Mouse (Mus musculus) lung, postnatal 10 days (tissue): ENCODE data around the gene Sel1l3.

Source experiments
- DNase-seq: peaks from one replicate; pipeline ENCODE4 v3.0.0; 2021

Gene Sel1l3

GRCm38 (mm10) chr5:53139566-53139965 is 74.2 kb downstream of the Sel1l3 start:
- no peak for DNase-seq

DNA sequence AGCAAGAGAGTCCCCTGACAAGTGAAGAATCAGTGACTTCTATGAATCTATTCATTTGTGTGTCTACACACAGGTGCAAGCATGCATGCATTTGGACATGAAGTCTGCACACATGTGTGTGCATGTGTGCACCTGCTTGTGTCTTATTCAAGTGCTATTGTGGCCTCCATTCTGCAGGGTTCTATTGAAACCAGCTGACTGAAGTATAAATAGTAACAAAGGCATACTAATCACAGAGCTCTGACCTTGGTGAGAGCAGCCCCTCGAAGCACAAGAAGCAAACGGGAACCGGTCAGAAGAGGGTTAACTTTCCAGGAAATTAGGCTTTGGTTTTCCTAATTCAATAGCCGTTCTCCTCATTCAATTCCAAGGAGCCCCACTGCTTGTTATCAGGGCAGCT is 74.6 kb downstream of the Sel1l3 start:
- DNase-seq, result no peak

DNA sequence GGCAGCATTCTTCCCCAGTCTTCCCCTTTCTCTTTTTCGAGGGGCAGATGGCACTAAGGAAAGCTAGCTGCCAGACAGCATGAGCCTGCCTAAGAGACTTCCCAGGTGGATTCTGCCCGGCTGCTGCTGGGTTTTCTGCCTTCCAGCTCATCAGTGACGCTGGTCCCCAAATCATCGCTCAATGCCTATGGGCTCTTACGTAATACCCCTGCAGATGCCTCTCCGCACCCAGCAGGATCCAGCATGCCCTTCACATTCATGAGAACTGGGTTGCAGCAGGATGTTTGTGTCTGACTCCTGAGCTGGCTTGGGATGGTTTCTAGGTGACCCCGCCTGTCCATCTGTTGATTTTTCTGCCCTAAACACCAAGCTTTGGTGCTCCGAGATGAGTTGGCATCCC is 75.7 kb downstream of the Sel1l3 start:
- DNase-seq, result no peak

DNA sequence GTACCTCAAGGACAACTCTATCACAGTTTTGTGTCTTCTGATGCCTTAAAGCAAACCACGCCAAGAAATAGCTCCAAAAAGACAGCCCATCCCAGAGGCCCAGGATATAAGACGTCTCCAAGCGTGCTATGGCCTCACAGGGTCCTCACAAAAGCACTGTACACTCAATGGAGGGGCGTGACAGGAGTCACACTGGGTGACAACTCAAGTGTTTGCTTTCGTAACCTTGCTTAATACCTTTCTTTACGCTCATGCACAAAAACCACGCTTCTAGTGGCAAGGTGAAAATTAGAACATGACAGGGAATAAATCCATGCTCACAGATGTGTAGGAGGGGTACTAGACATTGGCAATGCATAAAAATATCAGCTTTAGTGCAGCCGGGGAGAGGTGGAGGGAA is 77.7 kb downstream of the Sel1l3 start:
- DNase-seq, result no peak

DNA sequence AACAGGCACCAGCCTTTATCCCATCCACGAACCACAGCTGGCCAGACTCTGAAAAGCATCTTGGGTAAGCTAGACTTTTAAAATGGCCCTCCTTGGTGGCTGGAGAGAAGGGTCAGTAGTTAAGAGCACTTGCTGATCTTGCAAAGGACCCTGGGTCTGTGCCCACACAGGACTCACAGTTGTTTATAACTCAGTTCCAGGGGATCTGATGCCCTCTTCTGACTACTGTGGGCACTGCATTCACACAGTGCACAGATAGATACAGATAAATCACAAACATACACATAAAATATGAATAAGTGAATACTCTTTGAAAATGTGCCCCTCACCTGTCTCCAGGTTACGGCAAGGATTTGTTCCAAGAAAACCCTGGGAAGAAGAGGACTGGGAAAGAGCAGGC is 79.7 kb downstream of the Sel1l3 start:
- DNase-seq, result no peak

- no peak for DNase-seq
Observed at GRCm38 (mm10) chr5:53124701-53125100, 89.0 kb downstream of the Sel1l3 start.

DNA sequence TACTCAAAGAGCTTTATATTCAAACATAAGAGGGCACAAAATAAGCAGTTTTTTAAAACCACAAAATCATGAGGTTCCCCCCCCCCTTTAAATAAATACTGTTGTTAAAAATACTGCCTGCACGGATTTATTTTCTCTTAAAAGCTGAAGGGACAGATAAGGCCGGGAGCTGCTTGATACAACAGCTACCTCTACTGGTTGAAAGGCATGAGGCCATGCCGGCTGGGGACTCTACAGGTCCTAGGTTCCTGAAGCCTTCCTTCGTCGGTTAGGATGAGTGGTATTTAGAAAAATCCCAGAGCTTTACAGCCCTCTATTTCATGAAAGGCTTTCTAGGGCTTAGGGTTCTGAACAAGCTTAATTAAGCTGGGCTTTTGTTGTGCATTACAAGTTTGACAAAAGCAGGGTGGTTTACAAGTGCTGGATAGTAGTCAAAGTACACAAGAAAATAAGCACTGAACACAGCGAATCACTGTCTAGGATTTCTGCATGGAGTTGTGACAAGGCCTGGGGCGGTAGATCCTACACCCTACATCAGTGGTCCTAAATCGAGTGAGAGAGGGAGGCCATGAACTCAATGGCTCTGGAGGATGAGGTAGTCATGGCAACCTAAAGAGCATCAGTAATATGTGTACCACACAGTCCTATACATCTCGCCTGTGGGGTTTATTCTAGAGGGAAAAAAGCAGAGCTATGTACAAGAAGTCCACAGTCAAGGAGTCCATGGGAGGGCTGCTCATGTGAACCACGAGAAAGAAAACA is 90.0 kb downstream of the Sel1l3 start:
- DNase-seq, result peak; percentile 65

- peak; percentile 38 for DNase-seq
Observed at GRCm38 (mm10) chr5:53119689-53120088, 94.0 kb downstream of the Sel1l3 start.

DNA sequence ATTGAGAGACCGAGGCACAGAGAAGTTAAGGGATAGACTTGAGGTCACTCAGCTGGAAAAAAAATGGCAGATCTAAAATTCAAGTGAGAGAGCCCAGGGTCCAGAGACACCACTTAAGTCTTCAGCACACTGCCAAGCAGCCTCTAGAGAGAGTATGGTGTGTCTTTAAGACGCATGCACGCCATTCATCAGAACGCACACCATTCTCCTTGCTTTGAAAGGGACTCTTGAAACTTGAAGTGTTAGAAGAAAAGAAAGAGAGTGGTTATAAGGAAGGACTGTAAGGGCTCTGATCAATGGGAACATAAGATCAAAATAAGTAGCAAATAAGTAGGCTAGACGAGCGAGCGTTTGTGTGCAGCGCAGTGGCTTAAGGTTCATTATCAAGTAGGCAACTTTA is 95.5 kb downstream of the Sel1l3 start:
- DNase-seq, result no peak

- no peak for DNase-seq
Observed at GRCm38 (mm10) chr5:53114616-53115267, 99.0 kb downstream of the Sel1l3 start.

- DNase-seq, result no peak
Observed at GRCm38 (mm10) chr5:53112942-53113341, 100.8 kb downstream of the Sel1l3 start.

GRCm38 (mm10) chr5:53111036-53111435 is 102.7 kb downstream of the Sel1l3 start:
- DNase-seq, result no peak

- no peak for DNase-seq
Observed at GRCm38 (mm10) chr5:53110225-53110624, 103.5 kb downstream of the Sel1l3 start.

DNA sequence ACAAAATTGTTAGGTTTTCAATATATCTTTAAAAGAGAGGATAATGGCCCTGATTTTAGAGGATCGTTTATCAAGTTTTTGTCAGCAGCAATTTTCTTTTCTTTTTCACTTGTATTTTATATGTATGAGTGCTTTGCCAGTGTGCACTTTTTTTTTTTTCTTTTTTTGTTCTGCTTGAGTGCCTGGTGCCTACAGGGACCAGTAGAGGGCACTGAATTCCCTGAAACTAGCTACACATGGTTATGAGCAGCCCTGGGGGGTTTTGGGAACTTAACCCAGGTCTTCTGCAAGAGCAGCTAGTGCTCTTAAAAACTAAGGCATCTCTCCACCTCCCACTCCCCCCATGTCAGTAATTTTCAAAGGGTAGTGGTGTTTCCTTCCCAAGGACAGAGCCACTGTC is 105.1 kb downstream of the Sel1l3 start:
- DNase-seq, result no peak

DNA sequence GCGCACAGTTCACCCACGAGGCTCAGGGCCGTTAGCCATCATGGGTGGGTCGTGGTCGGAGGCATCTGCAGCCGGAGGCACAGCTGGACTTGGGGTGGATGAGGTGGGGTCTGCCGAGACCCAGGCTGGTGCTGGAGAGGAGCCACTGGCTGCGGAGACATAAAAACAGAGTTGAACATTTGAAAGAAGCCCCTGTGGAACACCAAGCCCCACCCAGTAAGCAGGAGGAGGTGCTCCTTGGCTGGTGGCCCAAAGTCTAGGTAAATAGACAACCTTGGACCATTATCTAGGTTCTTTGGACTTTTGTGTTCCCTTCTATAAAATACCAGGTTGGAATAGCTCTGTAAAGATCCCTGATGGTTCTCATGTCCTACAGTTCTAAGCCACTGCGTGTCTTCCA is 105.7 kb downstream of the Sel1l3 start:
- DNase-seq, result no peak

DNA sequence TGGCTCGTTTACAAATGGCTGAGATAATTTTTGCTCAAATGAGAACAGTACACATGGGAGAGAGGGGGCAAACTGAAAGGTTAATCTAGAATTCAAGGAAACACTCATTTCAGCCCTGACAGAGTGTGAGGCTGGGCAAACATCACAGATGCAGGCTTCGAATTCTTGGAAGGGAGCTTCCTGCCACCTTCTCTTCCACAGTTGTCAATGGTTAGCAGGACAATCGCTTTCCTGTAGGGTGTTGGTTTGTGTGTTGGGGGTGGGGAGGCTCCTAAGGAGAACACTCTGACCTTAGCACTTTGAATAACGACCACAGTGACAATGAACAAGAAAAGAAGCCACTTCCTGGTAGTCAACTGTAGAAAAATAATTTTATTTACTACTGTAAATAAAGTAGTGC is 107.0 kb downstream of the Sel1l3 start:
- no peak for DNase-seq

GRCm38 (mm10) chr5:53106125-53106524 is 107.6 kb downstream of the Sel1l3 start:
- peak; percentile 63 for DNase-seq

- peak; percentile 67 for DNase-seq
Observed at GRCm38 (mm10) chr5:53105716-53106115, 108.0 kb downstream of the Sel1l3 start.

- no peak for DNase-seq
Observed at GRCm38 (mm10) chr5:53104177-53104855, 109.4 kb downstream of the Sel1l3 start.

DNA sequence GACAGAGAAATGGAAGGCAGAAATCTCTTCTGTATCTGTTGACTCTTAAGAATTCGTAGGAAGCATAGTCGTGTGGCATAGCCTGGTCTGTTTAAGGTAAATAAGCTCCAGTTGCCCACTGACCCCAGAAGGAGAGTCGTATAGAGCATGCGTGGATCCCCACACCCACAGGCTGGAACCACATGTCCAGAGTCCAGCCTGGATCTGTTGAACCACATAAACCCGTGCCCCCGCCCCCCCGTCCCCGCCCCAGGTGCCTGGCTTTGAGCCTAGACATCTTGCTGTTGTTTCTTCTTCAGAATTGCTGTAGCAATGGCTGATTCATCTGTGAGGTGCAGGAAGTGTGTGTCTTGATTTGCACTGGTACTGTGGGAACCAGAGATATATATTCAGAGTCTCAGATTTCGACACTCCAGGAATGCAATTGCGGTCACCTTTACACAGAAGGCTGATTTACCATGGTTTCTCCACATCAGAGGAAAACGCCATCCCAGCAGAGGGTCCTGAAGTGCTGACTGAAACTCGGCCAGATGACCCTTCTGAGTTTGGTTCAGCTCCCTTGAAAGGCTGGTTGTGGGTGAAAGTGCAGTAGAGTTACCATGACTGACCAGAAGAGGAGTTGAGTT is 111.8 kb downstream of the Sel1l3 start:
- DNase-seq, result no peak

DNA sequence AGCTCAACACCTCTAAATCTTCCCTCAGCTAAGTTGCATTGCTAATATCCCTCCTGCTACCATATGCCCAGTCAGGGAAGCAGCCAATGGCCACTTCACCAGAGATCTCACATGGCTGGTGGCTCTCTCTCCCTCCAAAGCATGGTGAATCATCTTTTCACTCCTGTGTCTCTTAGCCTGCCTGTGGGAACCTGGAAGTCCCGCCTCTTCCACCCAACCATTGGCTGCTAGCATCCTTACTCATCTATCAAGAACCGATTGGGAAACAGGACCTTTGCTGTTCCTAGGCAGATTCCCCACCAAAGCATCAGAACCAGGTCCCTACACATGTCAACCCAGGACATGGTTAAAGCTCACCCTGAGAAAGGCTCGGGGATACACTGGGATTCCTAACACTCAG is 122.4 kb downstream of the Sel1l3 start:
- no peak for DNase-seq

DNA sequence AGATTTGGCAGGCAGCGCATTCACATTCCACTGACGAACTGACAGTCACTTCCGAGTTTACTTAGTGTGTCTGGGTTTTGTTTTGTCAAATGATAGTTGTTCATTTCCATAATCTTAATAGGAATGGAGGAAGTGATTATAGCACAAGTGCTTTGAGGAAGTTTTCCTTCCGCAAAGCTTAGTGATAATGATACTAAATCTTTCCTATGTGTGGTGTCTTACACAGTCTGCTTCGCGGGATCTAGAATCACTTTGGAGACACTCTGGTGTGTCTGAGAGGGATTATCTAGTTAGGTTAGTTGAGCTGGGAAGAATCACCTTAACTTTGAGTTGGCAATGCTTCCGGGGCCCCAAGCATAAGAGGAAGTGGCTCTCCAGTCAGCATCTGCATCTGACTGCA is 126.3 kb downstream of the Sel1l3 start:
- no peak for DNase-seq

DNA sequence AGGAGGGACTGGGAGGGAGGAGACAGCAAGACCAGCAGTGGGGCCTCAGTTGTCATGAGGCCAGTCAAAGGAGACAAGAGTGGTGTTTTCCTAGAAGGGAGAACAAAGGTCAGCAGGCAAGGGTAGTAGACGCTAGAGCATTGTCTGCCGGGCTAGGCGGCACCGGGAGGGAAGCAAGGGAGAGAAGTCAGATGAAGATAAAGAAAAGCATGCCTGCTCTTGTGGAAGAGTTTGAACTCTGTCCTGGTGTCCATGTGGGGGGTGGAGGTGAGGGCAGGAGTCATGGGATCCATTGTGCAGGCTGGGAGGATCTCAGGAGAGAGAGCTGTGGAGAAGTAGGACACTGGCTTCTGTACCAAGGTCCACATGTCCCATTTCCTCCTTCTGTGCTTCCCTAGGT is 135.3 kb downstream of the Sel1l3 start:
- no peak for DNase-seq

- DNase-seq, result no peak
Observed at GRCm38 (mm10) chr5:53074553-53074952, 139.2 kb downstream of the Sel1l3 start.
